Mouse (Mus musculus): ENCODE data around the gene Tollip. TPM values are rescaled to one million over a fixed set of nuclear protein-coding genes. Genes with fewer than 3 reads are reported as not detected.
A peak's percentile ranks its signal among the peaks of the same experiment; 100 is the strongest.

The Tollip gene
- polyA plus RNA-seq, 1 experiment from 2014 or later, result 87.9 TPM

- Histone ChIP-seq H3K9me3 (no peaks in the 10 kb centered on the region), H3K27me3 (no peaks in the 10 kb centered on the region), H3K4me1 (peaks cover 68% of the 10 kb centered on the region), H3K36me3 (peaks cover 5% of the 10 kb centered on the region; the same call in 1 of the 2 replicates), H3K4me3 (peak overlapping the region; percentile 76), H3K4me2 (replicated peaks) (peak overlapping the region; percentile 80), H3K9ac (replicated peaks) (peak overlapping the region; percentile 98), H3K27ac (replicated peaks) (no peak overlapping the region; the same call in 1 of the 2 replicates)
- WGBS, result 87% methylated on average over 4 of the region's 4 CpGs
- no peak for ATAC-seq (replicated peaks)
Measured at GRCm38 (mm10) chr7:141951821-141952220, 33.5 kb upstream of the Tollip start.

- H3K36me3 ChIP-seq, result peaks cover 5% of the 10 kb centered on the region; the same call in 1 of the 2 replicates
- peak; percentile 31 for ATAC-seq (replicated peaks)
- peak overlapping the region; percentile 97 for H3K27ac ChIP-seq (replicated peaks)
- WGBS, result under 1% methylated on average over 72 of the region's 84 CpGs
- peak overlapping the region; percentile 76 for H3K4me3 ChIP-seq
- H3K9me3 ChIP-seq, result no peaks in the 10 kb centered on the region
- H3K4me2 ChIP-seq (replicated peaks), result peak overlapping the region; percentile 80
- H3K27me3 ChIP-seq, result no peaks in the 10 kb centered on the region
- H3K4me1 ChIP-seq, result peaks cover 66% of the 10 kb centered on the region
- peak overlapping the region; percentile 98 for H3K9ac ChIP-seq (replicated peaks)
Measured at GRCm38 (mm10) chr7:141950104-141951013, 32.1 kb upstream of the Tollip start.

GRCm38 (mm10) chr7:141949799-141950103, 31.4 kb upstream of the Tollip start:
- H3K4me3 ChIP-seq, result peak overlapping the region; percentile 76
- H3K36me3 ChIP-seq, result peaks cover 5% of the 10 kb centered on the region; the same call in 1 of the 2 replicates
- no peaks in the 10 kb centered on the region for H3K27me3 ChIP-seq
- 0% methylated on average over 37 of the region's 54 CpGs for WGBS
- ATAC-seq (replicated peaks), result peak; percentile 18
- H3K9ac ChIP-seq (replicated peaks), result peak overlapping the region; percentile 98
- no peaks in the 10 kb centered on the region for H3K9me3 ChIP-seq
- H3K4me2 ChIP-seq (replicated peaks), result peak overlapping the region; percentile 80
- peak overlapping the region; percentile 97 for H3K27ac ChIP-seq (replicated peaks)
- peaks cover 60% of the 10 kb centered on the region for H3K4me1 ChIP-seq

- H3K9ac ChIP-seq (replicated peaks), result peak within 1 kb of the TSS; percentile 98
- H3K27ac ChIP-seq (replicated peaks), result peak within 1 kb of the TSS; percentile 97
- ATAC-seq (replicated peaks), result peak; percentile 96
- H3K9me3 ChIP-seq, result no peaks in the 10 kb centered on the region
- H3K27me3 ChIP-seq, result no peaks in the 10 kb centered on the region
- H3K4me3 ChIP-seq, result peak within 1 kb of the TSS; percentile 76
- peak within 1 kb of the TSS; percentile 80 for H3K4me2 ChIP-seq (replicated peaks)
- 2% methylated on average over 55 of the region's 55 CpGs for WGBS
- peaks cover 54% of the 10 kb centered on the region for H3K4me1 ChIP-seq
- peaks cover 5% of the 10 kb centered on the region; the same call in 1 of the 2 replicates for H3K36me3 ChIP-seq
Measured at GRCm38 (mm10) chr7:141948906-141949798, 30.8 kb upstream of the Tollip start, which contains the start of gene Brsk2. Gene Brsk2, plus strand, starts transcription at chr7:141949751.

GRCm38 (mm10) chr7:141948045-141948444, 29.7 kb upstream of the Tollip start:
- Histone ChIP-seq H3K27ac (replicated peaks) (no peak overlapping the region), H3K4me2 (replicated peaks) (no peak overlapping the region), H3K4me1 (peaks cover 51% of the 10 kb centered on the region), H3K9ac (replicated peaks) (no peak overlapping the region), H3K4me3 (no peak overlapping the region), H3K27me3 (no peaks in the 10 kb centered on the region), H3K9me3 (no peaks in the 10 kb centered on the region), H3K36me3 (peaks cover 5% of the 10 kb centered on the region; the same call in 1 of the 2 replicates)
- ATAC-seq (replicated peaks), result no peak
- WGBS, result 94% methylated on average over 1 of the region's 1 CpGs

GRCm38 (mm10) chr7:141947512-141947911, 29.2 kb upstream of the Tollip start:
- H3K4me1 ChIP-seq, result peaks cover 49% of the 10 kb centered on the region
- no peak overlapping the region for H3K27ac ChIP-seq (replicated peaks)
- H3K36me3 ChIP-seq, result peaks cover 5% of the 10 kb centered on the region; the same call in 1 of the 2 replicates
- H3K9ac ChIP-seq (replicated peaks), result no peak overlapping the region
- H3K4me2 ChIP-seq (replicated peaks), result no peak overlapping the region
- H3K4me3 ChIP-seq, result no peak overlapping the region
- no peak for ATAC-seq (replicated peaks)
- no peaks in the 10 kb centered on the region for H3K27me3 ChIP-seq
- no peaks in the 10 kb centered on the region for H3K9me3 ChIP-seq

- no peaks in the 10 kb centered on the region for H3K9me3 ChIP-seq
- H3K4me3 ChIP-seq, result peak overlapping the region; percentile 8
- peak; percentile 40 for ATAC-seq (replicated peaks)
- H3K27me3 ChIP-seq, result no peaks in the 10 kb centered on the region
- 4% methylated on average over 7 of the region's 7 CpGs for WGBS
- H3K9ac ChIP-seq (replicated peaks), result no peak overlapping the region
- H3K4me1 ChIP-seq, result peaks cover 33% of the 10 kb centered on the region
- H3K27ac ChIP-seq (replicated peaks), result peak overlapping the region; percentile 71
- no peaks in the 10 kb centered on the region for H3K36me3 ChIP-seq
- peak overlapping the region; percentile 27 for H3K4me2 ChIP-seq (replicated peaks)
Measured at GRCm38 (mm10) chr7:141945927-141946326, 27.6 kb upstream of the Tollip start.

GRCm38 (mm10) chr7:141943444-141943843, 25.1 kb upstream of the Tollip start:
- no peak for ATAC-seq (replicated peaks)
- Histone ChIP-seq H3K27me3 (no peaks in the 10 kb centered on the region), H3K27ac (replicated peaks) (no peak overlapping the region; the same call in 1 of the 2 replicates), H3K4me3 (no peak overlapping the region), H3K9ac (replicated peaks) (no peak overlapping the region), H3K36me3 (no peaks in the 10 kb centered on the region), H3K9me3 (no peaks in the 10 kb centered on the region), H3K4me1 (peaks cover 24% of the 10 kb centered on the region), H3K4me2 (replicated peaks) (no peak overlapping the region)
- 54% methylated on average over 5 of the region's 5 CpGs for WGBS

- Histone ChIP-seq H3K27ac (replicated peaks) (peak overlapping the region; percentile 32; the same call in 1 of the 2 replicates), H3K4me2 (replicated peaks) (no peak overlapping the region), H3K36me3 (no peaks in the 10 kb centered on the region), H3K27me3 (no peaks in the 10 kb centered on the region), H3K9ac (replicated peaks) (no peak overlapping the region), H3K4me1 (peaks cover 8% of the 10 kb centered on the region; the same call in 1 of the 2 replicates), H3K9me3 (no peaks in the 10 kb centered on the region), H3K4me3 (no peak overlapping the region)
- ATAC-seq (replicated peaks), result no peak
- WGBS, result 95% methylated on average over 6 of the region's 6 CpGs
Measured at GRCm38 (mm10) chr7:141934951-141935350, 16.6 kb upstream of the Tollip start.

- H3K9ac ChIP-seq (replicated peaks), result no peak overlapping the region
- H3K9me3 ChIP-seq, result no peaks in the 10 kb centered on the region
- 40% methylated on average over 7 of the region's 7 CpGs for WGBS
- no peak overlapping the region for H3K4me2 ChIP-seq (replicated peaks)
- no peak overlapping the region for H3K4me3 ChIP-seq
- peak; percentile 41; the same call in 1 of the 2 replicates for ATAC-seq (replicated peaks)
- no peaks in the 10 kb centered on the region for H3K27me3 ChIP-seq
- peaks cover 8% of the 10 kb centered on the region; the same call in 1 of the 2 replicates for H3K4me1 ChIP-seq
- H3K27ac ChIP-seq (replicated peaks), result peak overlapping the region; percentile 32
- H3K36me3 ChIP-seq, result no peaks in the 10 kb centered on the region
Measured at GRCm38 (mm10) chr7:141934128-141934898, 16.0 kb upstream of the Tollip start.

GRCm38 (mm10) chr7:141928642-141929041, 10.3 kb upstream of the Tollip start:
- 67% methylated on average over 10 of the region's 10 CpGs for WGBS
- Histone ChIP-seq H3K27me3 (no peaks in the 10 kb centered on the region), H3K4me2 (replicated peaks) (no peak overlapping the region), H3K9me3 (no peaks in the 10 kb centered on the region), H3K4me3 (no peak overlapping the region), H3K36me3 (no peaks in the 10 kb centered on the region), H3K9ac (replicated peaks) (no peak overlapping the region), H3K27ac (replicated peaks) (no peak overlapping the region), H3K4me1 (no peaks in the 10 kb centered on the region)
- no peak for ATAC-seq (replicated peaks)
